Mouse (Mus musculus): ENCODE results near the gene Erap1. TPM values are rescaled to one million over a fixed set of nuclear protein-coding genes. Genes with fewer than 3 reads are reported as not detected.
"Not testable (repeated sequence)": the region's sequence is repeated elsewhere in the genome, so short reads cannot be mapped to it uniquely, and the experiment has no call there.

Erap1 gene
- total RNA-seq (2022) = 10 to 100 TPM; 14.1 to 19.7 (median 17.3) TPM

DNA sequence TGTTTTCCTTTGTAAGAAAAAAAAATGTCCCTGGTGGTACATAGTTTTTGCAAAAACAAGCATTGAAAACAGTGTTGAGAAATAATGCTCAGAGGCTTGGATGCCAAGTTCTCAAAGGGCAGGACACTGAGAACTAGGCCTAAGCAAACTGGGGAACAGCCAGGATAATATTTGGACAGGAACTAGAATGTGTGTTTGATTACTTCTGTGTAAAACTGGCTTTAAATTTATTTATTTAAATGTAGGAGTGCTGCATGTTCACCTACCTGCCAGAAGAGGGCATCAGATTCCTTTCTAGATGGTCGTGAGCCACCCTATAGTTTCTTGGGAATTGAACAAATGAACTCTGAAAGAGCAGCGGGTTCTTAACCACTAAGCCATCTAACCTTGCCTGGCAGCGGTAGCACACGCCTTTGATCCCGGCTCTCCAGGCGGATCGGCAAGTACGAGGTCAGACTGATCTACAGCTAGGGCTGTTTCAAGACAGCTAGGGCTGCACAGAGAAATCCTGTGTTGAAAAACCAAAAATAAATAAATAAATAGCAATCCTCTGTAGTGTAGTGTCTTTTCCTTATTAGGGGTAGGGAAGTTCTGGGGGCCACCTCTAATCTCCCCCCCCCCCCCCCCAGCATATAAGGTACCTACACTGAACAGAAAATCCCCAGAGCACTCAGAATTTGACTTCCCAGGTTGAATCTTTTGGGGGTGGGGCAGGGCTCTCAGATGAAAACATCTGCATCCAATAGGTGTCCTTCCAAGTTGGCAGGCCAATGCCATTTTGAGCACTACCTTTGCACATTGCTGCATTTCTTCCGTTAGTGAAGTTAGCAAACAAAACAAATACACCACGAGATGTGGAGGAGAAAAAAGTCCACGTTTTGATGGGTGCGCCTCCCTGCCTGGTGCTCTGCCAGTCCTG lies at the start of gene Erap1:
Gene Erap1 (plus strand): TSS at position 776 of the 919 bp plus-strand sequence.
- DNase-seq (ENCODE audit: low spot score in 2 of 2) = peak; percentile 7 to 25

GRCm38 (mm10) chr13:74591401-74591821 lies 48.0 kb upstream of the Erap1 start:
- peak in 1 of 2 experiments; percentile 3 for DNase-seq (ENCODE audit: low spot score in 2 of 2)

DNA sequence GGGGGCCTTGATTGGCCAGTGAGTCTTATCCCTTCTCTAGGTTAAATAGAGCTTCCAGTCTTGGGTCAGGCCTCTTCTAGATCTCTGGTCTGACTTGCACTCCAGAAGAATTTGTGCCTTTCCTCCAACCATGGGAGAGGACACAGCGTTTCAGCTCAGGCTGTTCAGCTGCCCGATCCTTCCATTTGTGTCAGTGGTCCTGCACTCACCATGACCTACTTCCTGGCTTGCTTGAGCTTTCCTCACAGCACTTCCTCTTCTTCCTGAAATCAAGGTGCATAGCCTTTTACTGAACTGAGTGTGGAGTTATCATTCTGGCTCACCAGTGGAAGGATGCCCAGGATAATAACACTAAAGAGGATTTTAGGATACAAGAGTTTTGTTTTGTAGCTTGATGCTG lies 47.5 kb upstream of the Erap1 start:
- DNase-seq (ENCODE audit: low spot score in 2 of 2) = not testable (repeated sequence)

DNA sequence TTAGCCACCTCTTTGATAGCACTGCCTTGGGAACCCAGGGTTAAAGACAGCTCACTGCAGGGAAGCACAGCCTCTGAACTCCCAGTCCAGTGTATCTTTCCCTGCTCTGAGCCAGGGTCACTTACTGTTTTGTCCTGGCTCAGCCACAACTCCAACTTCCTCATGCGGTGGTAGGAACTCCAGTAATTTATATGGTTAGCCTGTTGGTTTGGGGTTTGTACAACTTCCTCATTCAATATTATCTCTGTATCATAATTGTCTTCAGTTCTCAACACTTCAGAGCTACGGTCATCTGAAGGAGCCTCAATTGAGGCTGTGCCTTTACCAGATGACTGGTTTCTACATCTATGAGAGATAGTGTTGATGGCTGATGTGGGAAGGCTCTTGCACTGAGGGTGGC lies 42.3 kb upstream of the Erap1 start:
- DNase-seq (ENCODE audit: low spot score in 2 of 2) = not testable (repeated sequence)

DNA sequence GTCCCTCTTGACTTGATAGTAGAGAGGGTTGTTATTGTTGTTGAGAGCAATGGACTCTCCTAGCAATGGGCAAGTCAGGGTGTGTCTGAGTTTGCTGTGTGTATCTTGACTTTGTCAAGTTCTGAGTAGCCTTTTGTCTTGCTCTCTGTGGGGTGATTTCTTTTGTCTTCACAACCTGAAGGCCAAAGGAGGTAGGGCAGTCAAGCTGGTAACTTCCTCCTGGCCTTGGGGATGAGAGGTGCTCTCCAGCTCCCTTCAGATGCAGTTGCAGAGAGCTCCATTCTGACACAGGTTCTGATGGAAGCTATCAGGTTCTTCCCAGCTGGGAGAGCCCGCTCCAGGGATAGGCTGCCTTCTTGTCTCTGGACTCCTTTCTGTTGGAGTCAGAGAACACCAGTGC lies 37.6 kb upstream of the Erap1 start:
- DNase-seq (ENCODE audit: low spot score in 2 of 2) = not testable (repeated sequence)

- peak; percentile 82 to 85 for DNase-seq (ENCODE audit: low spot score in 2 of 2)
Measured at GRCm38 (mm10) chr13:74617163-74618019, 22.0 kb upstream of the Erap1 start.

DNA sequence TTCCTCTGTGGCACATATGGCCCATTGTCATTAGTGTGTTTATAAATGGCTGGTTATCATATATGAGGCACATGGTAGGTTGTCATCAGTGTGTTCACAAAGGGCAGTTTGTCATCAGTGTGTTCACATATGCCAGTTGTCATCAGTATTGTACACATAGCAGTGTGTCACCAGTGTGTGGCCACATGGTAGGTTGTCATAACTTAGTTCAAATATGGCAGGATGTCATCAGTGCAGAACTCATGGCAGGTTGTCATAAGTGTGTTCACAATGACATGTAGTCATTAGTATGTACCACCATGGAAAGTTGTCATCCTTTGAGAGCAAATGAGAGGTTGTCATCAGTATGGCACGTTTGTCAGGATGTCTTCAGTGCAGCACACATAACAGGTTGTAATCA lies 7.0 kb upstream of the Erap1 start:
- DNase-seq (ENCODE audit: low spot score in 2 of 2) = no peak

DNA sequence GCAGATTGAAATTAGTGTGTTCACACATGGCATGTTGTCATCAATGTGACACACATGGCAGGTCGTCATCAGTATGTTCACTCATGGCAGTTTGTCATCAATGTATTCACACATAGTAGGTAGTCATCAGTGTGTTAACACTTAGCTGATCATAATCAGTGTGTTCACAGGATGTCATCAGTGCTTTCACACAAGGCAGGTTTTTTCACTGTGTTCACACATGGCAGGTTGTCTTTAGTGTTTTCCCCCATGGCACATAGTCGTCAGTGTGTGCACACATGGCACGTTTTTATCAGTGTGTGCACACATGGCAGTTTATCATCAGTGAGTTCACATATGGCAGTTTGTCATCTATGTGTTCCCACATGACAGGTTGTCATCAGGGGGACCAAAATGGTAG lies 6.5 kb upstream of the Erap1 start:
- no peak for DNase-seq (ENCODE audit: low spot score in 2 of 2)

DNA sequence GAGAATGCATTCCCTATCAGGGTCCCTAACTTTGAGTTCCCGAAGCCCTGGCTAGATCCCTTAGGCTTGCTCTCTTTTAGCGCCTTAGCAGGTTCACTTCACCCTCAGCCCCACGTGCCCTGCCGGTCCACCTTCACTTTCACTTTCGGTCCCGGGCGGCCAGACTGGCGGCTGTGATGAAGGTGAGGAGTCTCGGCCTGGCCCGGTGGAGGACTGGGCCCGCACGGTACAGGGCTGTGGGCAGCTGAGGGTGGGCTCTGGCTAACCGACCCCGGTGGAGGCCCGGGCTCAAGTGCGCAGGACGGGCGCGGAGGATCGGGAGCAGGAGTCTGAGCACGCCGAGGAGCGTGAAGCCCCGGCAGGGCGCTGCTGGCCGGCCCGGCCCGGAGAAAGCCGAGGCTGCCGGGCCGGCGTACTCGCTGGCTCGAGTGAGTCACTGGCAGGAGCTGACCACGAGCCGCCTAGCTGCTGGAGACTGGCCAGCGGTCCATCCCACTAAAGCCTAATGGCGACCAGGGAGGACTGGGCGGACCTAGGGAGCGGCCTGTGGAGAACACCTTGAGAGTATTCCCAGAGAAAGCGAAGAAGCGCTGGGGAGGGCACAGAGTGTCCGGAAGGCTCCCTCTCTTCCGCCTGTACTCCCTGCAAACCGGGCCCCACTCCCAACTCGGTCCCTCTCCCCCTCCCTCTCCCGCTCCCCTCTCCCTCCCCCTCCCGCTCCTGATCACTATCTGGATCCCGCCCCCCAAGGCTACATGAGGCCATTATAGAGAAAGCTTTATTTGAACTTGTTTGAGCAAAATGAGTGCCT lies 549 bp downstream of the Erap1 start:
- DNase-seq (ENCODE audit: low spot score in 2 of 2) = peak; percentile 46 to 51

GRCm38 (mm10) chr13:74640523-74640920 lies 1.2 kb downstream of the Erap1 start:
- not testable (repeated sequence) for DNase-seq (ENCODE audit: low spot score in 2 of 2)

DNA sequence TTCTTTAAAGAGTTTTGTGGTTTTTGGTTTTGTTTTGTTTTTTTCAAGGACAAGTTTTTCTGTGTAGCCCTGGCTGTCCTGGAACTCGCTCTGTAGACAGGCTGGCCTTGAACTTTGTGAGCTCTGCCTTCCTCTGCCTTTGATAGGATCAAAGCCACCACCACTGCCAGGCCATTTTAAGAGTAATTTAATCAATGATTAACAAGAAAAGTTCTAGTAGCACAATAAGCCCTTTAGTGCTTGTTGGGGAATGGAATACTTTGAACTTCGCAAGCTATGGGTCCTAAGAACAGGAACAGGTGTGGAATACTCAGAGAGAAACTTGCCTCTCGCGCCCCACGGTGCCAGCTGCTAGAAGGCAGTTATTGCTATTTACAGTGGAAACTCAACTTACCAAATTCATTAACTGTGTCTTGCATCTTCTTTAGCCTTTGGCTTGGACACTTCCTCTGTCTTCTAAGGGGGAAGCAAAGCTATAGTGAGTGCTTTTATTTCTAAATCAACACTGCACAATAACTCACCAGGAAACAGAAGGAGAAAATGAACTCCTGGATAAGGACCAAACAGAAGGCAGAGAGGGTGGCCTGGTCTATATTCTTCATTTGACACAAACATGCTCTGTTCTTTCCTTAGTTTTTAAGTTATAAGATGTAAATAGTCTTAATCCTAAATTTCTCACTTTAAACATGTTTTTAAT lies 56.3 kb downstream of the Erap1 start:
- DNase-seq (ENCODE audit: low spot score in 2 of 2) = no peak

GRCm38 (mm10) chr13:74696225-74696624 lies 56.9 kb downstream of the Erap1 start:
- DNase-seq (ENCODE audit: low spot score in 2 of 2) = no peak

DNA sequence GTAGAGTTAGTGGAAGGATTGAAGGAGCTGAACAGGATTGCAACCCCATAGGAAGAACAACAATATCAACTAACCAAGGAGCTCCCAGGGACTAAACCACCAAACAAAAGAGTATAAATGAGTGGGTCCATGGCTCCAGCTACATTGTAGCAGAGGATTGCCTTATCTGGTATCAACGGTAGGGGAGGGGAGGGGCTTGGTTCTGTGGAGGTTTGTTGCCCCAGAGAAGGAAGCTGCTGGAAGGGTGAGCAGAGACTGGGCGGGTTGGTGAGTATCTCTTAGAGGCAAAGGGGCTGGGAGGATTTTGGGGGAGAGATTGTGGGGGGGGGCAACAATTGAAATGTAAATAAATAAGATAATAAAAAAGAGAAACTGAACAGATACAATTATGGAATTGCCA lies 79.6 kb downstream of the Erap1 start:
- no peak for DNase-seq (ENCODE audit: low spot score in 2 of 2)

DNA sequence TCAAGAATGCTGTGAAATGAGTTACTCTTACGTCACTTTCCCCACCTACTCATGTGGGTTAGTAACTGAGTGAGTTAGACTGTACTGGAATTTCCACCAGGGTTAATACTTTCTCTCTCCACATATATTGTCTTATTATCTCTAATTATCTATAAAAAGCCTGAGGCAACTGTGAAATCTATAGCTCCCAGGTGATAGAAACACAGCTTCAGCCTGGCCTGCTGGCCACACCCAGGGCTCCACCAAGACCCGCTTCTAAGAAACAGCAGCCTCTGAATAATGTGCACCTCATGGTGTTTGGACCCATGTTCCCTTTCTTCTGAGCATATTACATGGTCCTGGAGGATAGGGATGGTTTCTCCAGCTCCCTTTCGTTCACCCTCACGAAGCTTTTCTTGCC lies 94.4 kb downstream of the Erap1 start:
- no peak for DNase-seq (ENCODE audit: low spot score in 2 of 2)

- DNase-seq (ENCODE audit: low spot score in 2 of 2) = no peak
Measured at GRCm38 (mm10) chr13:74735834-74736233, 96.5 kb downstream of the Erap1 start.

DNA sequence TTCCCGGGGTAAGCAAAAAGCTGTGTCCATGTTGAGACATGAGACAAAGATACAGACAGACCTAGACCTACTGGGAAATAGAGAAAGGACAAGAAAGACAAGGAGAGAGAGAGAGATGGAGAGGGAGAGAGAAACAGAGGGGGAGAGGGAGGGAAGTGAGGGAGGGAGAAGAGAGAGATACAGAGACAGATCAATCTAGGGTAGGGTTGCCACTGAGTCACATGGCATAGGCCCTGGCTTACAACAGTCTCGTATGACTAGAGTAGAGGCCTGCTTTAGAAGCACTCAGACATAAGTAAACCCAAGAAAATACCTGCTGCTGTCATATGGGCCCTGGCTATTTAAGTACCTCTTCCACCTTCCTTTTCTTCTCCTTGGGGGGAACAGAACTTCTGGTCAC lies 97.0 kb downstream of the Erap1 start:
- DNase-seq (ENCODE audit: low spot score in 2 of 2) = no peak
